In genomic region chr1:43239796-43240313, GRCm38 (mm10) we compare ENCODE assay signal across 24 mouse cellular contexts. TPM values are rescaled to one million over a fixed set of nuclear protein-coding genes. Genes with fewer than 3 reads are reported as not detected.
A peak's percentile ranks its signal among the peaks of the same experiment; 100 is the strongest.
DNase-seq lines count a peak whose midpoint lies in the region; ATAC-seq and TF ChIP-seq lines count a peak whose summit lies in the region.
"Had no signal": no experiment of that assay in that cellular context is flagged by ENCODE, and none has a peak within 500 bp of the region (broad histone marks: within the 10 kb centered on the region; RNA-seq: fewer than 3 reads in every experiment).

No protein-coding gene starts in this region.

- peak overlapping the region; percentile 33 to 78; a peak in 3 of 4 replicates for H3K27ac ChIP-seq in heart, embryonic 14.5 days (replicated peaks in 1 of 2; ENCODE audit: control insufficient read depth in 1 of 2, insufficient read depth in 1 of 2, low read depth in 2 of 2, low read length in 2 of 2)
- peak overlapping the region; percentile 81 for H3K27ac ChIP-seq in heart, postnatal 0 days (ENCODE audit: low read depth)
- H3K27ac ChIP-seq in hindbrain, embryonic 16.5 days (ENCODE audit: low read depth, low read length) = no peak overlapping the region
- H3K27ac ChIP-seq in forebrain, embryonic 11.5 days (ENCODE audit: low read depth, low read length) = no peak overlapping the region
- H3K27ac ChIP-seq: embryonic facial prominence, embryonic 13.5 days; forebrain, embryonic 10.5 days; hindbrain, embryonic 13.5 days; limb, embryonic 13.5 days; lung, embryonic 15.5 days; midbrain, embryonic 10.5 days had no signal

- H3K27me3 ChIP-seq in heart, embryonic 14.5 days (ENCODE audit: control insufficient read depth, insufficient read depth, low read length) = no peaks in the 10 kb centered on the region
- no peaks in the 10 kb centered on the region for H3K27me3 ChIP-seq in heart, postnatal 0 days (ENCODE audit: control insufficient read depth, insufficient read depth, low read length)
- no peaks in the 10 kb centered on the region for H3K27me3 ChIP-seq in hindbrain, embryonic 16.5 days (replicated peaks; ENCODE audit: control insufficient read depth, insufficient read depth, low read length)
- no peaks in the 10 kb centered on the region for H3K27me3 ChIP-seq in forebrain, embryonic 11.5 days (ENCODE audit: control insufficient read depth, insufficient read depth, low read length)
- H3K27me3 ChIP-seq: embryonic facial prominence, embryonic 13.5 days; hindbrain, embryonic 13.5 days; limb, embryonic 13.5 days; lung, embryonic 15.5 days had no signal

- no peaks in the 10 kb centered on the region for H3K9me3 ChIP-seq in heart, embryonic 14.5 days (ENCODE audit: control insufficient read depth, low read length)
- H3K9me3 ChIP-seq in heart, postnatal 0 days (replicated peaks; ENCODE audit: control insufficient read depth, low read length) = no peaks in the 10 kb centered on the region
- no peaks in the 10 kb centered on the region for H3K9me3 ChIP-seq in hindbrain, embryonic 16.5 days (ENCODE audit: control insufficient read depth, low read length)
- H3K9me3 ChIP-seq in forebrain, embryonic 11.5 days (ENCODE audit: control insufficient read depth, low read length) = no peaks in the 10 kb centered on the region
- H3K9me3 ChIP-seq: embryonic facial prominence, embryonic 13.5 days; forebrain, embryonic 10.5 days; hindbrain, embryonic 13.5 days; limb, embryonic 13.5 days; lung, embryonic 15.5 days; midbrain, embryonic 10.5 days had no signal

- peak; percentile 95 for TF ChIP-seq EP300 in heart, postnatal 0 days (IDR thresholded peaks at IDR 0.05; ENCODE audit: low read depth)

- H3K4me3 ChIP-seq in heart, embryonic 14.5 days (ENCODE audit: control insufficient read depth in 1 of 2, insufficient read depth in 1 of 2, low read depth in 1 of 2, low read length in 2 of 2) = no peak overlapping the region
- no peak overlapping the region for H3K4me3 ChIP-seq in heart, postnatal 0 days (ENCODE audit: low read depth, low read length)
- H3K4me3 ChIP-seq in hindbrain, embryonic 16.5 days (ENCODE audit: low read length) = no peak overlapping the region
- no peak overlapping the region for H3K4me3 ChIP-seq in forebrain, embryonic 11.5 days (ENCODE audit: low read depth, low read length)
- H3K4me3 ChIP-seq: embryonic facial prominence, embryonic 13.5 days; forebrain, embryonic 10.5 days; hindbrain, embryonic 13.5 days; limb, embryonic 13.5 days; lung, embryonic 15.5 days; midbrain, embryonic 10.5 days had no signal

- DNase-seq in heart, adult 9 months (ENCODE audit: low spot score in 2 of 2) = peak; percentile 54 to 64
- no peak for DNase-seq in heart, adult 8-10 months (ENCODE audit: low spot score)
- DNase-seq in heart, postnatal 0 days (ENCODE audit: low spot score) = peak; percentile 87
- DNase-seq in large intestine, adult 2 months (ENCODE audit: low read depth, low spot score) = peak; percentile 38
- DNase-seq in forebrain, embryonic 11.5 days (ENCODE audit: low spot score) = no peak
- DNase-seq: adrenal gland, postnatal 14 days; cerebellum, adult 11-12 months; cerebellum, postnatal 10 days; forebrain, postnatal 0 days; gastrocnemius, postnatal 10 days; kidney, adult 2 months; kidney, postnatal 36 days; right cerebral cortex, adult 18-20 months had no signal

- WGBS in heart, embryonic 14.5 days = 39% methylated on average over 2 of the region's 2 CpGs
- WGBS in heart, postnatal 0 days = 26% methylated on average over 2 of the region's 2 CpGs
- 36% methylated on average over 2 of the region's 2 CpGs for WGBS in large intestine, adult 2 months
- 80% methylated on average over 2 of the region's 2 CpGs for WGBS in hindbrain, embryonic 16.5 days
- WGBS in forebrain, embryonic 11.5 days = 89% methylated on average over 2 of the region's 2 CpGs

- no peaks in the 10 kb centered on the region for H3K36me3 ChIP-seq in heart, embryonic 14.5 days (ENCODE audit: control insufficient read depth, insufficient read depth, low read length)
- H3K36me3 ChIP-seq in heart, postnatal 0 days (replicated peaks; ENCODE audit: control insufficient read depth, insufficient read depth, low read length) = no peaks in the 10 kb centered on the region
- H3K36me3 ChIP-seq in hindbrain, embryonic 16.5 days (ENCODE audit: control insufficient read depth, insufficient read depth, low read length) = no peaks in the 10 kb centered on the region
- no peaks in the 10 kb centered on the region for H3K36me3 ChIP-seq in forebrain, embryonic 11.5 days (ENCODE audit: control insufficient read depth, insufficient read depth, low read length)
- H3K36me3 ChIP-seq: embryonic facial prominence, embryonic 13.5 days; forebrain, embryonic 10.5 days; hindbrain, embryonic 13.5 days; limb, embryonic 13.5 days; lung, embryonic 15.5 days; midbrain, embryonic 10.5 days had no signal

- ATAC-seq in heart, embryonic 14.5 days (ENCODE audit: insufficient number of reproducible peaks, insufficient read depth, low FRiP score, low read depth) = peak; percentile 88
- ATAC-seq in heart, postnatal 0 days (ENCODE audit: insufficient read depth, low read depth) = peak; percentile 93
- ATAC-seq in hindbrain, embryonic 16.5 days = no peak
- no peak for ATAC-seq in forebrain, embryonic 11.5 days (replicated peaks; ENCODE audit: low FRiP score)
- ATAC-seq: forebrain, postnatal 0 days; midbrain, embryonic 16.5 days had no signal

- H3K9ac ChIP-seq in heart, embryonic 14.5 days (ENCODE audit: low read length) = no peak overlapping the region
- no peak overlapping the region for H3K9ac ChIP-seq in heart, postnatal 0 days (replicated peaks; ENCODE audit: low read depth, low read length)
- H3K9ac ChIP-seq in hindbrain, embryonic 16.5 days (ENCODE audit: low read depth, low read length) = no peak overlapping the region
- no peak overlapping the region for H3K9ac ChIP-seq in forebrain, embryonic 11.5 days (ENCODE audit: low read length)
- H3K9ac ChIP-seq: embryonic facial prominence, embryonic 13.5 days; forebrain, postnatal 0 days; hindbrain, embryonic 13.5 days; limb, embryonic 13.5 days; lung, embryonic 15.5 days had no signal

- H3K4me1 ChIP-seq in heart, embryonic 14.5 days (ENCODE audit: control insufficient read depth in 2 of 2, insufficient read depth in 2 of 2, low read length in 2 of 2) = peaks cover 18 to 49% of the 10 kb centered on the region in 2 experiments
- H3K4me1 ChIP-seq in heart, postnatal 0 days (ENCODE audit: control insufficient read depth, insufficient read depth) = peaks cover 43% of the 10 kb centered on the region
- no peaks in the 10 kb centered on the region for H3K4me1 ChIP-seq in hindbrain, embryonic 16.5 days (ENCODE audit: control insufficient read depth, insufficient read depth, low read depth, low read length)
- H3K4me1 ChIP-seq in forebrain, embryonic 11.5 days (replicated peaks; ENCODE audit: control insufficient read depth, insufficient read depth, low read length) = no peaks in the 10 kb centered on the region
- H3K4me1 ChIP-seq: embryonic facial prominence, embryonic 13.5 days; forebrain, embryonic 10.5 days; hindbrain, embryonic 13.5 days; limb, embryonic 13.5 days; lung, embryonic 15.5 days; midbrain, embryonic 10.5 days had no signal

- peak overlapping the region; percentile 24; the same call in 1 of the 2 replicates for H3K4me2 ChIP-seq in heart, embryonic 14.5 days (ENCODE audit: low read length)
- H3K4me2 ChIP-seq in heart, postnatal 0 days (ENCODE audit: low read depth, low read length) = no peak overlapping the region
- no peak overlapping the region for H3K4me2 ChIP-seq in hindbrain, embryonic 16.5 days (ENCODE audit: low read length)
- no peak overlapping the region for H3K4me2 ChIP-seq in forebrain, embryonic 11.5 days (ENCODE audit: low read depth, low read length, severe bottlenecking)
- H3K4me2 ChIP-seq: embryonic facial prominence, embryonic 13.5 days; hindbrain, embryonic 13.5 days; limb, embryonic 13.5 days; liver, embryonic 11.5 days; lung, embryonic 15.5 days had no signal

- TF ChIP-seq CTCF in heart, postnatal 0 days (IDR thresholded peaks at IDR 0.05; ENCODE audit: low read depth) = peak; percentile 37

RNA-seq across cellular contexts. Expression of gene Fhl2, which starts 43.1 kb away (rescaled TPM):
- 1,000 to 10,000 TPM; 1,741 to 2,078 (median 1,948) TPM for total RNA-seq in heart, adult 8-10 months (2022)
- 358 and 365 TPM in 2 replicates for polyA plus RNA-seq in heart, embryonic 14.5 days (2014; fragmentation: Nextera tagmentation; extraction: Ambion mirVana)
- total RNA-seq in heart, postnatal 0 days (2014; rRNA removed; ENCODE audit: low replicate concordance) = 2,555 and 2,942 TPM in 2 replicates
- 974 and 1,129 TPM in 2 replicates for polyA plus RNA-seq in heart, postnatal 0 days (2015; fragmentation: Nextera tagmentation; extraction: Ambion mirVana)
- polyA plus RNA-seq in large intestine, adult 2 months (2012; rRNA removed) = 44.8 and 62.1 TPM in 2 replicates
- polyA plus RNA-seq in hindbrain, embryonic 16.5 days (2015; fragmentation: Nextera tagmentation; extraction: Ambion mirVana) = 27.1 and 30.9 TPM in 2 replicates
- polyA plus RNA-seq in forebrain, embryonic 11.5 days (2014; fragmentation: Nextera tagmentation; extraction: Ambion mirVana) = 4.0 and 4.6 TPM in 2 replicates
- total RNA-seq: megakaryocyte progenitor cell, adult 5-6 weeks had no signal

Comparison
In these comparisons a context has a peak if more than half of its experiments do, and no peak if none do; other contexts are left out.
1. DNase-seq: peak in heart, adult 9 months (2 of 2), heart, postnatal 0 days (single experiment) and large intestine, adult 2 months (single experiment); none in heart, adult 8-10 months (single experiment) and forebrain, embryonic 11.5 days (single experiment).
2. ATAC-seq: peak in heart, embryonic 14.5 days (single experiment) and heart, postnatal 0 days (single experiment); none in hindbrain, embryonic 16.5 days (single experiment) and forebrain, embryonic 11.5 days (single experiment).
3. H3K27ac ChIP-seq: peak in heart, embryonic 14.5 days (2 of 2) and heart, postnatal 0 days (single experiment); none in hindbrain, embryonic 16.5 days (single experiment) and forebrain, embryonic 11.5 days (single experiment).